Mouse (Mus musculus): ENCODE measurements at regions not wholly inside any gene's neighbourhood (a gene's known extent, or its start where the extent isn't known, plus 50 kb on each side); places are given as distances from the start of the nearest gene placed in this dataset.
A peak's percentile ranks its signal among the peaks of the same experiment; 100 is the strongest.

GRCm38 (mm10) chr3:149303418-149303817, 313.1 kb upstream of the Adgrl2 start:
- Histone ChIP-seq H3K4me3 (no peak overlapping the region), H3K27ac (no peak overlapping the region), H3K36me3 (no peaks in the 10 kb centered on the region), H3K4me1 (peaks cover 8% of the 10 kb centered on the region), H3K4me2 (replicated peaks) (no peak overlapping the region), H3K27me3 (no peaks in the 10 kb centered on the region), H3K9ac (no peak overlapping the region), H3K9me3 (no peaks in the 10 kb centered on the region)
- ATAC-seq (ENCODE audit: insufficient number of reproducible peaks, insufficient read depth, low FRiP score, low TSS enrichment) = no peak
- WGBS = 93% methylated on average over 5 of the region's 5 CpGs

- H3K27me3 ChIP-seq = no peaks in the 10 kb centered on the region
- H3K36me3 ChIP-seq = no peaks in the 10 kb centered on the region
- no peak overlapping the region for H3K9ac ChIP-seq
- no peaks in the 10 kb centered on the region for H3K9me3 ChIP-seq
- no peak overlapping the region for H3K4me2 ChIP-seq (replicated peaks)
- H3K4me1 ChIP-seq = peaks cover 17% of the 10 kb centered on the region
- no peak overlapping the region for H3K4me3 ChIP-seq
- no peak for ATAC-seq (ENCODE audit: insufficient number of reproducible peaks, insufficient read depth, low FRiP score, low TSS enrichment)
- 85% methylated on average over 4 of the region's 4 CpGs for WGBS
- no peak overlapping the region for H3K27ac ChIP-seq
These were observed 309.6 kb upstream of the Adgrl2 start for GRCm38 (mm10) chr3:149300002-149300401.

GRCm38 (mm10) chr3:149296419-149296962, 306.1 kb upstream of the Adgrl2 start:
- Histone ChIP-seq H3K36me3 (no peaks in the 10 kb centered on the region), H3K9ac (no peak overlapping the region), H3K4me3 (no peak overlapping the region), H3K4me2 (replicated peaks) (0 out of 2 replicates have a peak overlapping the region, but pooled peaks have one; percentile 7), H3K4me1 (peaks cover 9% of the 10 kb centered on the region; the same call in 1 of the 2 replicates), H3K27ac (peak overlapping the region; percentile 73; the same call in 1 of the 2 replicates), H3K27me3 (no peaks in the 10 kb centered on the region), H3K9me3 (no peaks in the 10 kb centered on the region)
- ATAC-seq (ENCODE audit: insufficient number of reproducible peaks, insufficient read depth, low FRiP score, low TSS enrichment) = no peak
- WGBS = 30% methylated on average over 10 of the region's 10 CpGs

GRCm38 (mm10) chr3:149295942-149296341, 305.6 kb upstream of the Adgrl2 start:
- no peak for ATAC-seq (ENCODE audit: insufficient number of reproducible peaks, insufficient read depth, low FRiP score, low TSS enrichment)
- no peak overlapping the region for H3K9ac ChIP-seq
- no peaks in the 10 kb centered on the region for H3K9me3 ChIP-seq
- H3K36me3 ChIP-seq = no peaks in the 10 kb centered on the region
- H3K27ac ChIP-seq = peak overlapping the region; percentile 73
- H3K4me3 ChIP-seq = no peak overlapping the region
- WGBS = 16% methylated on average over 7 of the region's 7 CpGs
- 0 out of 2 replicates have a peak overlapping the region, but pooled peaks have one; percentile 7 for H3K4me2 ChIP-seq (replicated peaks)
- H3K27me3 ChIP-seq = no peaks in the 10 kb centered on the region
- H3K4me1 ChIP-seq = peaks cover 9% of the 10 kb centered on the region; the same call in 1 of the 2 replicates

GRCm38 (mm10) chr3:149295257-149295831, 305.0 kb upstream of the Adgrl2 start:
- no peak overlapping the region for H3K27ac ChIP-seq
- H3K4me2 ChIP-seq (replicated peaks) = no peak overlapping the region
- H3K9me3 ChIP-seq = no peaks in the 10 kb centered on the region
- peaks cover 9% of the 10 kb centered on the region; the same call in 1 of the 2 replicates for H3K4me1 ChIP-seq
- H3K27me3 ChIP-seq = no peaks in the 10 kb centered on the region
- ATAC-seq (ENCODE audit: insufficient number of reproducible peaks, insufficient read depth, low FRiP score, low TSS enrichment) = no peak
- H3K9ac ChIP-seq = no peak overlapping the region
- 70% methylated on average over 10 of the region's 10 CpGs for WGBS
- no peak overlapping the region for H3K4me3 ChIP-seq
- no peaks in the 10 kb centered on the region for H3K36me3 ChIP-seq

- Histone ChIP-seq H3K4me3 (no peak overlapping the region), H3K27me3 (no peaks in the 10 kb centered on the region), H3K36me3 (no peaks in the 10 kb centered on the region), H3K9ac (no peak overlapping the region), H3K4me2 (replicated peaks) (no peak overlapping the region), H3K9me3 (no peaks in the 10 kb centered on the region), H3K4me1 (peaks cover 9% of the 10 kb centered on the region; the same call in 1 of the 2 replicates), H3K27ac (no peak overlapping the region)
- WGBS = 68% methylated on average over 4 of the region's 4 CpGs
- ATAC-seq (ENCODE audit: insufficient number of reproducible peaks, insufficient read depth, low FRiP score, low TSS enrichment) = no peak
These were observed 304.1 kb upstream of the Adgrl2 start for GRCm38 (mm10) chr3:149294445-149294844.

GRCm38 (mm10) chr3:149292459-149292858, 302.1 kb upstream of the Adgrl2 start:
- no peaks in the 10 kb centered on the region for H3K36me3 ChIP-seq
- 69% methylated on average over 3 of the region's 3 CpGs for WGBS
- H3K9me3 ChIP-seq = no peaks in the 10 kb centered on the region
- peaks cover 9% of the 10 kb centered on the region; the same call in 1 of the 2 replicates for H3K4me1 ChIP-seq
- H3K9ac ChIP-seq = no peak overlapping the region
- H3K4me2 ChIP-seq (replicated peaks) = no peak overlapping the region
- no peak overlapping the region for H3K27ac ChIP-seq
- no peak for ATAC-seq (ENCODE audit: insufficient number of reproducible peaks, insufficient read depth, low FRiP score, low TSS enrichment)
- H3K4me3 ChIP-seq = no peak overlapping the region
- H3K27me3 ChIP-seq = no peaks in the 10 kb centered on the region

GRCm38 (mm10) chr3:149291473-149291872, 301.1 kb upstream of the Adgrl2 start:
- Histone ChIP-seq H3K27ac (no peak overlapping the region), H3K36me3 (no peaks in the 10 kb centered on the region), H3K4me1 (peaks cover 7% of the 10 kb centered on the region; the same call in 1 of the 2 replicates), H3K9me3 (no peaks in the 10 kb centered on the region), H3K4me2 (replicated peaks) (no peak overlapping the region), H3K9ac (no peak overlapping the region), H3K27me3 (no peaks in the 10 kb centered on the region), H3K4me3 (no peak overlapping the region)
- WGBS = 51% methylated on average over 7 of the region's 7 CpGs
- no peak for ATAC-seq (ENCODE audit: insufficient number of reproducible peaks, insufficient read depth, low FRiP score, low TSS enrichment)

- no peaks in the 10 kb centered on the region for H3K27me3 ChIP-seq
- ATAC-seq (ENCODE audit: insufficient number of reproducible peaks, insufficient read depth, low FRiP score, low TSS enrichment) = no peak
- H3K9me3 ChIP-seq = no peaks in the 10 kb centered on the region
- WGBS = 76% methylated on average over 8 of the region's 8 CpGs
- H3K9ac ChIP-seq = no peak overlapping the region
- H3K4me1 ChIP-seq = no peaks in the 10 kb centered on the region
- H3K4me2 ChIP-seq (replicated peaks) = no peak overlapping the region
- H3K4me3 ChIP-seq = no peak overlapping the region
- H3K27ac ChIP-seq = no peak overlapping the region
- no peaks in the 10 kb centered on the region for H3K36me3 ChIP-seq
These were observed 299.9 kb upstream of the Adgrl2 start for GRCm38 (mm10) chr3:149290228-149290627.

GRCm38 (mm10) chr3:149287080-149287479, 296.7 kb upstream of the Adgrl2 start:
- Histone ChIP-seq H3K27ac (no peak overlapping the region), H3K36me3 (no peaks in the 10 kb centered on the region), H3K27me3 (no peaks in the 10 kb centered on the region), H3K4me1 (no peaks in the 10 kb centered on the region), H3K4me3 (no peak overlapping the region), H3K9ac (no peak overlapping the region), H3K4me2 (replicated peaks) (no peak overlapping the region), H3K9me3 (no peaks in the 10 kb centered on the region)
- ATAC-seq (ENCODE audit: insufficient number of reproducible peaks, insufficient read depth, low FRiP score, low TSS enrichment) = no peak
- WGBS = 90% methylated on average over 4 of the region's 4 CpGs

GRCm38 (mm10) chr3:149284976-149285375, 294.6 kb upstream of the Adgrl2 start:
- no peak for ATAC-seq (ENCODE audit: insufficient number of reproducible peaks, insufficient read depth, low FRiP score, low TSS enrichment)
- Histone ChIP-seq H3K27ac (no peak overlapping the region), H3K9me3 (no peaks in the 10 kb centered on the region), H3K4me3 (no peak overlapping the region), H3K4me2 (replicated peaks) (no peak overlapping the region), H3K4me1 (no peaks in the 10 kb centered on the region), H3K36me3 (no peaks in the 10 kb centered on the region), H3K9ac (no peak overlapping the region), H3K27me3 (no peaks in the 10 kb centered on the region)
- 87% methylated on average over 4 of the region's 4 CpGs for WGBS
